Mouse (Mus musculus) E14TG2a.4 (cell line): ENCODE measurements around the gene Crim1.

Source experiments
- H3K27me3 ChIP-seq: 2 replicates; pipeline ENCODE4 v1.6.1; 2014; ENCODE audit warnings: low read length, control low read depth; ENCODE audit not compliant: insufficient read depth
- H3K36me3 ChIP-seq: 2 replicates; pipeline ENCODE4 v1.6.1; 2014; ENCODE audit warnings: low read length, control low read depth; ENCODE audit not compliant: insufficient read depth
- H3K4me1 ChIP-seq: replicated peaks from 2 replicates; pipeline ENCODE4 v1.6.1; 2014; ENCODE audit warnings: low read depth, low read length, control low read depth
- H3K4me3 ChIP-seq: replicated peaks from 2 replicates; pipeline ENCODE4 v1.5.1; 2014; ENCODE audit warnings: mild to moderate bottlenecking, low read length
- H3K9me3 ChIP-seq: 2 replicates; pipeline ENCODE4 v1.6.1; 2014; ENCODE audit warnings: low read length, control low read depth
- CTCF ChIP-seq: conservative IDR thresholded peaks from 2 replicates; pipeline ENCODE4 v1.5.1; 2014; ENCODE audit warnings: low read length
- NANOG ChIP-seq: IDR thresholded peaks from 2 replicates; pipeline ENCODE4 v1.6.1; 2014; ENCODE audit warnings: borderline replicate concordance, low read length, mixed read lengths
- POU5F1 ChIP-seq: IDR thresholded peaks from 2 replicates; pipeline ENCODE4 v1.6.1; 2014; ENCODE audit warnings: low read length, borderline replicate concordance

Crim1 gene

DNA sequence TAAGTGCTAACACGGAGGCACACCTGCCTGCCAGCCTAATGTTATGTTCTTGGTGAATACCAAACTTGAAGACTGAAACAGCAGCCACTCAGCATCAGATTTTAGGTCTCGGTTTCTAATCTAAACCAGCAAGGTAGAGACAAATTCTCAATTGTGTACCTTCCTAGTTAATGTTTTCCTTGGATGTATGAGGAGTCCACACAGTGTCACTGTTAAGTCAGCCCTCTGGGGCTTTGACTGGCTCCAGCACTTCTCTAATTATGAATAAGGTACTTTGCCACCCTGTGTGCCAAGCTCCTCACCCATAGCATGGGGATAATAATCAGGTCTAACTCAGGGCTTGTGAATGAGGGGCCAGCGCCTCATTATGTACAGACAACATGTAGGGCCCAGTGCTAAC is 182.3 kb downstream of the Crim1 start:
- H3K27me3 ChIP-seq: no peaks in the 10 kb centered on the region
- H3K9me3 ChIP-seq: no peaks in the 10 kb centered on the region
- TF ChIP-seq NANOG (no peak), CTCF (no peak), POU5F1 (no peak)
- H3K36me3 ChIP-seq: peaks cover 13% of the 10 kb centered on the region; the same call in 1 of the 2 replicates
- peaks cover 4% of the 10 kb centered on the region; the same call in 1 of the 2 replicates for H3K4me1 ChIP-seq
- H3K4me3 ChIP-seq: no peak overlapping the region

DNA sequence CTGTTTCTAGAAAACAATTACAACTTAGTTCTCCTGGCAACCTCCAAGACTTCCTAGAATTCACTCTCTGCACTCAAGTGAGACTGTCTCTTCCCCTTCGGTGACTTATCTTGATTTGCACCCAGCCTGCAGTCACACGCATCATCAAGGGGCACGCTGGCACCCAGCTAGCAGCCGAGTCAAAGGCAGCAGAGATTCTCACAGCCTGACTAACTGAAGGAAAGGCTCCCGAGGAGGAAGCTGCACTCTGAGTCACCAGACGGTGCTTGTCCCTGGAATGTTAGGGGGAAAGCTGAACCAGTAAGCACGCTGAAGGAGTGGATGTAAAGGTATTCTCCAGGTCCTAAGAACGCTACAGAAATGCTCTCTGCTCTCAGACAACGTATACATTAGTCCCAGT is 187.6 kb downstream of the Crim1 start:
- no peaks in the 10 kb centered on the region for H3K27me3 ChIP-seq
- TF ChIP-seq POU5F1 (no peak), NANOG (no peak), CTCF (no peak)

DNA sequence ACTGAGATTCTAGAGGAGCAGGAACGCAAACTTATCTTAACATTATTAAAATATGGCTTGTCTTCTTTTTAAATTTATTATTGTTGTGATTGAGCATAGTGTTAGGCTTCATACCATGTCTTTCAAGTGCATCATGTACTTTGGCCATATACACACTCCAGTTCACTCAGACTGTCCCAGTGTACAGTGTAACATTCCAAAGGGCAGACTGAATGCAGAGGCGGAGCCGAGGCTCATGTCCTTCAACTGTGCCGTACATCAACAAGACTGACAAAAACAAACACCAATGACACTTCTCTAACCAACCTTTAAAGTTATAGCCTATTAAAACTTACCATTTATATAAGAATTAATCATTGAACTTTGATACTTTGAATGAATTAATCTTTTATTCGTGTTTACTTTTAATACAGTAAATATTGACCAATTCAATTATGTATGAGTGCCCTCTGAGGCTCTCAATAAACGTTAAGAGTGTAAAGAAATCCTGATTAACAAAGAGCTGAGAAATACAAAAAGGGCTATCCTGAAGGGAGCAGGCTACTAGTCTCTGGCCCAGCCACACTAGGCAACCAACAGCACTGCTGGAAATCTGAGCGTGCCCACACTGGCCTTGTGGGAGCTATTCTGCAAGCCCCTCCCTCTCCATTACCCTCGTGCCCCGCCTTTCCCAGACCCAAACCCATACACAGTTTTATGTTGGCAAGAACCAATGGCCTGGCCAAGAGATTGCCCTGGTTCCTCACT is 188.2 kb downstream of the Crim1 start:
- H3K4me1 ChIP-seq: peaks cover 9% of the 10 kb centered on the region; the same call in 1 of the 2 replicates
- no peak overlapping the region for H3K4me3 ChIP-seq
- no peaks in the 10 kb centered on the region for H3K27me3 ChIP-seq
- no peak for TF ChIP-seq NANOG
- no peaks in the 10 kb centered on the region for H3K9me3 ChIP-seq
- H3K36me3 ChIP-seq: no peaks in the 10 kb centered on the region

More for the DNA sequence above, 187.6 kb downstream of the Crim1 start:
- Histone ChIP-seq H3K4me3 (peak overlapping the region; percentile 58; the same call in 1 of the 2 replicates), H3K36me3 (no peaks in the 10 kb centered on the region), H3K4me1 (peaks cover 9% of the 10 kb centered on the region; the same call in 1 of the 2 replicates), H3K9me3 (no peaks in the 10 kb centered on the region)

DNA sequence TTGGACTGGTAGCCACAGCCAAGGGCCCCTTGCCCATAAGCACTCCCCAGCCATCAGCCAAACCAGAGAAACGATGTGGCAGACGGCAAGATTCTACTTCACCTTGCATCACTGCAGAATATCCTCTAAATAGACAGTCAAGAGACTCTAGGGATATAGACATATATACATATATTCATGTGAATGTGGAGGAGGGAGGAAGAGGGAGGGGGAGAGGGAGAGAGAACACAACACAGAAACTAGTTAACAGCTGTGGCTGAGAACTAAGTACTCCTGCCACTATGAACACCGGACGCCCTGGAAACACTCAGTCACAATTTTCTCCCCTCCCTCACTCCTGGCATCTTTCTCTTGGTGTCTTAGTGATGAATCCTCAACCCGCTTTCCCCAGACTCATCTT is 189.5 kb downstream of the Crim1 start:
- H3K4me3 ChIP-seq: no peak overlapping the region
- no peak for TF ChIP-seq CTCF
- no peak for TF ChIP-seq POU5F1
- TF ChIP-seq NANOG: no peak

DNA sequence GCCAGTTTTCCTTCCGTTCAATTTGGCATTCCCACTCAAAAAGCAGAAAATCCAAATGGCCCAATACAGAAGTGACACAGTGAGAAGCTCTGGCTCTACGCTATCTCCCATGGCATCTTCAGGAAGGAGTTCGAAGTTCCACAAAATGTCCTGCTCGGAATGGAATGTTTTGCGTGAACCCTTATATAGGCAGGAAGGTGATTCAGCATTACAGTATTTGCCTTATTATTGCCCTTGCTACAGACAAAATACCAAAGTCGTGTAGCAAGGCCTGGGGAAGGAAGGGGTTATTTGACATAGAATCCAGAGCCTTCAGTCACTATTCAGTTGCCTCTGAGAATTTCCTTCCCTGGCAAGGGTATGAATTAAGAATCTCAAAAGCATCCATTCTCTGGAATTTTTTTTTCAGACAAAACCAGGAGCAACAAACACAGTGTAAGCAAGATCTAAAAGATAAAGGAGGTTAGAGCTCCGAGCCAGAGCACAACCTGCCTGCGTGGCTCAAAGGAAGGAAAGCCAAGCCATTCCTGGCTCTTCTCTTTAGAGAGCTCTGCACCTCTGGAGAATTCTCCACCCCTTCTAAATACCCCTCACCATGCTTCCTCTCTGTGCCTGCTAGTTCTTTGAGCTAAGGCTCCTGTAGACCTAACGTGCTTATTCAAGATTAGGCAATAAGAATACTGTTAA is 192.5 kb downstream of the Crim1 start:
- peaks cover 3% of the 10 kb centered on the region; the same call in 1 of the 2 replicates for H3K4me1 ChIP-seq
- H3K4me3 ChIP-seq: no peak overlapping the region
- TF ChIP-seq CTCF (no peak), POU5F1 (no peak), NANOG (no peak)
- peaks cover 4% of the 10 kb centered on the region; the same call in 1 of the 2 replicates for H3K9me3 ChIP-seq
- no peaks in the 10 kb centered on the region for H3K36me3 ChIP-seq
- no peaks in the 10 kb centered on the region for H3K27me3 ChIP-seq

More for the DNA sequence above, 189.5 kb downstream of the Crim1 start:
- no peaks in the 10 kb centered on the region for H3K9me3 ChIP-seq
- H3K27me3 ChIP-seq: no peaks in the 10 kb centered on the region
- H3K36me3 ChIP-seq: no peaks in the 10 kb centered on the region
- peaks cover 9% of the 10 kb centered on the region; the same call in 1 of the 2 replicates for H3K4me1 ChIP-seq

DNA sequence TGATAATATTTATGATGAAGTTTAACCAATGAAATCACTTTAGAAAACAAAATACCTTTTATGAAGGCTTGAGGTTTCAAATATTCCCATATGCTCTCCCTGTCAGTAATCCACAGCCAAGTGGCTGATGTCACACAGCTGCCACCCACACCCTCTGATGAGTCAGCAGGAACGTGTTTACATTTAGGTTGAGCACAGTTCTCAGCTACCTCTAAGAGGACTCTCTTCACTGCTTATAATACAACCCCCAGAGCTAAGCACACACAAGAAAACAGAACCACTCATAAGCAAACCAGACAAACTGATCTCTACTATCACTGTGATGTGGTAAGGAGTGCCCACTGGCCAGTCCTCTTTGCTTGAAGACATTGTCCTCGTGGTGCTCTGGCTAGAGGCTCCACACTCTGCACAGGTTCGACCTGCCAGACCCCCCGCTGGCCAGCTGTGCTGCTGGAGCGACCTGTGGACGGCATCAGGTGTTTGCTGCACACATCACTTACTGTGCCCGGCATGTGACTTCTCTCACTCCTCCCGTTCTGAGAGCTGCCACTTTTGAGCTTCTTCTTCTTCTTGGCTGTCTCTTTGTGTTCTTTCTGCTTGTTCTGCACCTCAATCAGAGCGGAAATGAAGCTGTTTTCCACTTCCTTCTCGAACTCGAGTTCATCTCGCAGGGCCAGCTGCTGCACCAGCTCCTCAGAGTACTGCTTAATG is 200.2 kb downstream of the Crim1 start:
- Histone ChIP-seq H3K4me3 (no peak overlapping the region), H3K36me3 (peaks cover 25% of the 10 kb centered on the region), H3K9me3 (0 out of 2 replicates have a peak, but pooled peaks cover 1% of the 10 kb centered on the region), H3K27me3 (no peaks in the 10 kb centered on the region), H3K4me1 (no peaks in the 10 kb centered on the region)
- TF ChIP-seq NANOG: no peak
- no peak for TF ChIP-seq CTCF
- TF ChIP-seq POU5F1: no peak

DNA sequence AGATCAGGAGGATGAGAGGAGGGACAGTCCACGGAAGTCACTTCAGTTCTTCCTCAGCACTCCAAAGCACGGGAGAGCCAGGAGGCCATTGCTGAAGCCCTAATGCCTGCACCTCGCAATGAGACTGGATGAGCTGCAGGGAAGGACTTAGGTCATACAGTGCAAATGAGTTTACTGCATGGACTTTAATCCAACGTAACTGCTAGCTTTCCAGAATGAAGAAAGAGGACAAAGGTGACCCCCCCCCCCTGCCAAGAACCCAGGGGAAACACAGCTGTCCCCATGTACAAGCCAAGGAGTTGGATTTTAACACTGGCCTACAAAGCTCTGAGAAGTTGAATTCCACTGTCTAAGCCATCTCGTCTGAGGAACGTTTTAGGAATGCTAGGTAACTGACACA is 201.3 kb downstream of the Crim1 start:
- no peaks in the 10 kb centered on the region for H3K9me3 ChIP-seq
- H3K4me3 ChIP-seq: no peak overlapping the region
- no peaks in the 10 kb centered on the region for H3K4me1 ChIP-seq
- H3K36me3 ChIP-seq: peaks cover 25% of the 10 kb centered on the region
- H3K27me3 ChIP-seq: no peaks in the 10 kb centered on the region
- TF ChIP-seq POU5F1 (no peak), CTCF (no peak), NANOG (no peak)

DNA sequence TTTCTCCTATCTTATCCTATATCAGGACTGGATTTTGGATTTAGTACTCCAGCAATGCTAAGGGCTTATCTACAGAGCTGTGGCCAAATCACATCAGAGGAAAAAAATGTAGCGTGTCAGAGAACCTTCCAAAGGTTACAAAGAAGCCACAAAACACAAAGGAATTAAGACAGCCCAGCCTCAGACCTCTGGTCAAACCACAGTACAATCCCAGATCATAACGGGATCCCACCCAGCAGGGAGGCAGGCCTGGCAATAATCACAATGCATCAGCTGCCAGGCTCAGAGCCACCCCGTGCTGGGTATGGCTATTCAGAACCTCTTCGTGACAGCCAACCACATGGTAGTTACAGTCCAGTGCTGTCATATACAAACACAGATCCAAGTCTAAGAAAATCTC is 201.7 kb downstream of the Crim1 start:
- H3K27me3 ChIP-seq: no peaks in the 10 kb centered on the region
- no peak for TF ChIP-seq POU5F1
- TF ChIP-seq NANOG: no peak
- no peak for TF ChIP-seq CTCF
- H3K4me3 ChIP-seq: no peak overlapping the region
- H3K4me1 ChIP-seq: peaks cover 2% of the 10 kb centered on the region
- peaks cover 25% of the 10 kb centered on the region for H3K36me3 ChIP-seq
- no peaks in the 10 kb centered on the region for H3K9me3 ChIP-seq
